Mouse (Mus musculus): ENCODE results near the gene Ccna2. TPM values are rescaled to one million over a fixed set of nuclear protein-coding genes. Genes with fewer than 3 reads are reported as not detected.

Ccna2 gene
- polyA plus RNA-seq, 1 experiment from 2014 or later, result 200 TPM

- 73% methylated on average over 3 of the region's 3 CpGs for WGBS
- no peak for ATAC-seq (ENCODE audit: insufficient number of reproducible peaks, insufficient read depth, low FRiP score, low read depth)
Observed at GRCm38 (mm10) chr3:36544961-36545360, 27.0 kb downstream of the Ccna2 start.

GRCm38 (mm10) chr3:36541399-36541798, 30.6 kb downstream of the Ccna2 start:
- H3K4me3 ChIP-seq (ENCODE audit: low read depth, low read length), result no peak overlapping the region
- H3K4me1 ChIP-seq (ENCODE audit: control insufficient read depth, insufficient read depth, low read length), result no peaks in the 10 kb centered on the region
- no peak overlapping the region for H3K27ac ChIP-seq (ENCODE audit: low read length)
- ATAC-seq (ENCODE audit: insufficient number of reproducible peaks, insufficient read depth, low FRiP score, low read depth), result no peak
- no peaks in the 10 kb centered on the region for H3K27me3 ChIP-seq (ENCODE audit: control insufficient read depth, insufficient read depth, low read length)
- H3K4me2 ChIP-seq (replicated peaks; ENCODE audit: low read depth, low read length), result no peak overlapping the region
- H3K36me3 ChIP-seq (ENCODE audit: control insufficient read depth, insufficient read depth, low read length), result no peaks in the 10 kb centered on the region
- no peaks in the 10 kb centered on the region for H3K9me3 ChIP-seq (ENCODE audit: control insufficient read depth, low read depth, low read length)
- 89% methylated on average over 2 of the region's 2 CpGs for WGBS
- no peak overlapping the region for H3K9ac ChIP-seq (replicated peaks; ENCODE audit: low read depth, low read length)

More at GRCm38 (mm10) chr3:36544961-36545360, 27.0 kb downstream of the Ccna2 start:
- no peaks in the 10 kb centered on the region for H3K4me1 ChIP-seq (ENCODE audit: control insufficient read depth, insufficient read depth, low read length)
- H3K4me2 ChIP-seq (replicated peaks; ENCODE audit: low read depth, low read length), result no peak overlapping the region
- H3K4me3 ChIP-seq (ENCODE audit: low read depth, low read length), result no peak overlapping the region
- no peaks in the 10 kb centered on the region for H3K9me3 ChIP-seq (ENCODE audit: control insufficient read depth, low read depth, low read length)
- H3K27me3 ChIP-seq (ENCODE audit: control insufficient read depth, insufficient read depth, low read length), result no peaks in the 10 kb centered on the region
- H3K27ac ChIP-seq (ENCODE audit: low read length), result no peak overlapping the region
- H3K36me3 ChIP-seq (ENCODE audit: control insufficient read depth, insufficient read depth, low read length), result no peaks in the 10 kb centered on the region
- no peak overlapping the region for H3K9ac ChIP-seq (replicated peaks; ENCODE audit: low read depth, low read length)

GRCm38 (mm10) chr3:36540756-36541155, 31.2 kb downstream of the Ccna2 start:
- H3K9me3 ChIP-seq (ENCODE audit: control insufficient read depth, low read depth, low read length), result no peaks in the 10 kb centered on the region
- H3K27me3 ChIP-seq (ENCODE audit: control insufficient read depth, insufficient read depth, low read length), result no peaks in the 10 kb centered on the region
- H3K4me1 ChIP-seq (ENCODE audit: control insufficient read depth, insufficient read depth, low read length), result no peaks in the 10 kb centered on the region
- 75% methylated on average over 2 of the region's 2 CpGs for WGBS
- no peak for ATAC-seq (ENCODE audit: insufficient number of reproducible peaks, insufficient read depth, low FRiP score, low read depth)
- no peak overlapping the region for H3K9ac ChIP-seq (replicated peaks; ENCODE audit: low read depth, low read length)
- no peaks in the 10 kb centered on the region for H3K36me3 ChIP-seq (ENCODE audit: control insufficient read depth, insufficient read depth, low read length)
- no peak overlapping the region for H3K27ac ChIP-seq (ENCODE audit: low read length)
- H3K4me2 ChIP-seq (replicated peaks; ENCODE audit: low read depth, low read length), result no peak overlapping the region
- no peak overlapping the region for H3K4me3 ChIP-seq (ENCODE audit: low read depth, low read length)

- Histone ChIP-seq H3K4me3 (ENCODE audit: low read depth, low read length) (no peak overlapping the region), H3K4me2 (replicated peaks; ENCODE audit: low read depth, low read length) (no peak overlapping the region), H3K27ac (ENCODE audit: low read length) (no peak overlapping the region), H3K9me3 (ENCODE audit: control insufficient read depth, low read depth, low read length) (no peaks in the 10 kb centered on the region), H3K36me3 (ENCODE audit: control insufficient read depth, insufficient read depth, low read length) (no peaks in the 10 kb centered on the region), H3K27me3 (ENCODE audit: control insufficient read depth, insufficient read depth, low read length) (no peaks in the 10 kb centered on the region), H3K4me1 (ENCODE audit: control insufficient read depth, insufficient read depth, low read length) (peaks cover 3% of the 10 kb centered on the region; the same call in 1 of the 2 replicates), H3K9ac (replicated peaks; ENCODE audit: low read depth, low read length) (no peak overlapping the region)
- WGBS, result 79% methylated on average over 4 of the region's 4 CpGs
- no peak for ATAC-seq (ENCODE audit: insufficient number of reproducible peaks, insufficient read depth, low FRiP score, low read depth)
Observed at GRCm38 (mm10) chr3:36537701-36538470, 34.1 kb downstream of the Ccna2 start.

- Histone ChIP-seq H3K4me1 (ENCODE audit: control insufficient read depth, insufficient read depth, low read length) (peaks cover 11% of the 10 kb centered on the region; the same call in 1 of the 2 replicates), H3K9ac (replicated peaks; ENCODE audit: low read depth, low read length) (no peak overlapping the region), H3K4me3 (ENCODE audit: low read depth, low read length) (no peak overlapping the region), H3K9me3 (ENCODE audit: control insufficient read depth, low read depth, low read length) (no peaks in the 10 kb centered on the region), H3K4me2 (replicated peaks; ENCODE audit: low read depth, low read length) (no peak overlapping the region), H3K27ac (ENCODE audit: low read length) (no peak overlapping the region), H3K27me3 (ENCODE audit: control insufficient read depth, insufficient read depth, low read length) (no peaks in the 10 kb centered on the region), H3K36me3 (ENCODE audit: control insufficient read depth, insufficient read depth, low read length) (no peaks in the 10 kb centered on the region)
- 90% methylated on average over 12 of the region's 12 CpGs for WGBS
- ATAC-seq (ENCODE audit: insufficient number of reproducible peaks, insufficient read depth, low FRiP score, low read depth), result no peak
Observed at GRCm38 (mm10) chr3:36536041-36536440, 35.9 kb downstream of the Ccna2 start.

GRCm38 (mm10) chr3:36533201-36533672, 38.7 kb downstream of the Ccna2 start:
- Histone ChIP-seq H3K27me3 (ENCODE audit: control insufficient read depth, insufficient read depth, low read length) (no peaks in the 10 kb centered on the region), H3K4me3 (ENCODE audit: low read depth, low read length) (no peak overlapping the region), H3K36me3 (ENCODE audit: control insufficient read depth, insufficient read depth, low read length) (no peaks in the 10 kb centered on the region), H3K27ac (ENCODE audit: low read length) (no peak overlapping the region), H3K4me1 (ENCODE audit: control insufficient read depth, insufficient read depth, low read length) (peaks cover 11% of the 10 kb centered on the region; the same call in 1 of the 2 replicates), H3K9ac (replicated peaks; ENCODE audit: low read depth, low read length) (no peak overlapping the region), H3K9me3 (ENCODE audit: control insufficient read depth, low read depth, low read length) (no peaks in the 10 kb centered on the region), H3K4me2 (replicated peaks; ENCODE audit: low read depth, low read length) (no peak overlapping the region)
- no peak for ATAC-seq (ENCODE audit: insufficient number of reproducible peaks, insufficient read depth, low FRiP score, low read depth)
- WGBS, result 13% methylated on average over 1 of the region's 1 CpGs

- 21% methylated on average over 7 of the region's 7 CpGs for WGBS
- Histone ChIP-seq H3K4me2 (replicated peaks; ENCODE audit: low read depth, low read length) (no peak overlapping the region), H3K4me1 (ENCODE audit: control insufficient read depth, insufficient read depth, low read length) (peaks cover 11% of the 10 kb centered on the region; the same call in 1 of the 2 replicates), H3K9me3 (ENCODE audit: control insufficient read depth, low read depth, low read length) (no peaks in the 10 kb centered on the region), H3K4me3 (ENCODE audit: low read depth, low read length) (no peak overlapping the region), H3K27me3 (ENCODE audit: control insufficient read depth, insufficient read depth, low read length) (no peaks in the 10 kb centered on the region), H3K36me3 (ENCODE audit: control insufficient read depth, insufficient read depth, low read length) (no peaks in the 10 kb centered on the region), H3K9ac (replicated peaks; ENCODE audit: low read depth, low read length) (no peak overlapping the region), H3K27ac (ENCODE audit: low read length) (no peak overlapping the region)
- ATAC-seq (ENCODE audit: insufficient number of reproducible peaks, insufficient read depth, low FRiP score, low read depth), result no peak
Observed at GRCm38 (mm10) chr3:36532738-36533137, 39.2 kb downstream of the Ccna2 start.

- no peak overlapping the region for H3K9ac ChIP-seq (replicated peaks; ENCODE audit: low read depth, low read length)
- peak; percentile 51; the same call in 1 of the 2 replicates for ATAC-seq (ENCODE audit: insufficient number of reproducible peaks, insufficient read depth, low FRiP score, low read depth)
Observed at GRCm38 (mm10) chr3:36531979-36532542, 39.9 kb downstream of the Ccna2 start.

More at GRCm38 (mm10) chr3:36531979-36532542, 39.9 kb downstream of the Ccna2 start:
- peak overlapping the region; percentile 30 for H3K4me3 ChIP-seq (ENCODE audit: low read depth, low read length)
- 3% methylated on average over 18 of the region's 18 CpGs for WGBS
- H3K4me1 ChIP-seq (ENCODE audit: control insufficient read depth, insufficient read depth, low read length), result peaks cover 11% of the 10 kb centered on the region; the same call in 1 of the 2 replicates
- H3K9me3 ChIP-seq (ENCODE audit: control insufficient read depth, low read depth, low read length), result no peaks in the 10 kb centered on the region
- no peaks in the 10 kb centered on the region for H3K36me3 ChIP-seq (ENCODE audit: control insufficient read depth, insufficient read depth, low read length)
- peak overlapping the region; percentile 64 for H3K4me2 ChIP-seq (replicated peaks; ENCODE audit: low read depth, low read length)
- H3K27me3 ChIP-seq (ENCODE audit: control insufficient read depth, insufficient read depth, low read length), result no peaks in the 10 kb centered on the region
- H3K27ac ChIP-seq (ENCODE audit: low read length), result no peak overlapping the region

Data from stomach, embryonic 14.5 days (tissue).